Mouse (Mus musculus) urinary bladder, postnatal 4 days (tissue): Measurements from ENCODE around the gene Rrm2.
A peak's percentile ranks its signal among the peaks of the same experiment; 100 is the strongest.
"Not testable (repeated sequence)": the region's sequence is repeated elsewhere in the genome, so short reads cannot be mapped to it uniquely, and the experiment has no call there.

Experiments
- DNase-seq, 2 experiments: peaks; one replicate each; pipeline ENCODE4 v3.0.0; 2021 to 2022; ENCODE audit warnings: low spot score in 2 of 2

Gene Rrm2

GRCm38 (mm10) chr12:24705502-24706263, 2.4 kb upstream of the Rrm2 start:
- DNase-seq: no peak

GRCm38 (mm10) chr12:24706764-24707479, 1.1 kb upstream of the Rrm2 start:
- peak in 1 of 2 experiments; percentile 29 for DNase-seq

- no peak for DNase-seq
These were observed 600 bp upstream of the Rrm2 start for GRCm38 (mm10) chr12:24707480-24707802.

GRCm38 (mm10) chr12:24708824-24709218, 780 bp downstream of the Rrm2 start:
- DNase-seq: no peak

- peak in 1 of 2 experiments; percentile 28 for DNase-seq
These were observed 1.4 kb downstream of the Rrm2 start for GRCm38 (mm10) chr12:24709409-24709808.

GRCm38 (mm10) chr12:24709831-24710508, 1.9 kb downstream of the Rrm2 start:
- DNase-seq: peak in 1 of 2 experiments; percentile 49

- DNase-seq: no peak
These were observed 2.6 kb downstream of the Rrm2 start for GRCm38 (mm10) chr12:24710672-24711071.

- no peak for DNase-seq
These were observed 4.4 kb downstream of the Rrm2 start for GRCm38 (mm10) chr12:24712396-24712795.

- no peak for DNase-seq
These were observed 6.7 kb downstream of the Rrm2 start for GRCm38 (mm10) chr12:24714579-24715255.

GRCm38 (mm10) chr12:24715268-24715896, 7.3 kb downstream of the Rrm2 start:
- DNase-seq: no peak

GRCm38 (mm10) chr12:24716721-24717301, 8.8 kb downstream of the Rrm2 start:
- no peak for DNase-seq

GRCm38 (mm10) chr12:24723434-24723833, 15.4 kb downstream of the Rrm2 start:
- DNase-seq: no peak

GRCm38 (mm10) chr12:24723859-24724258, 15.8 kb downstream of the Rrm2 start:
- no peak for DNase-seq

- no peak for DNase-seq
These were observed 16.3 kb downstream of the Rrm2 start for GRCm38 (mm10) chr12:24724369-24724768.

- no peak for DNase-seq
These were observed 26.9 kb downstream of the Rrm2 start for GRCm38 (mm10) chr12:24734828-24735394.

- DNase-seq: no peak
These were observed 28.9 kb downstream of the Rrm2 start for GRCm38 (mm10) chr12:24736956-24737355.

GRCm38 (mm10) chr12:24739963-24740362, 31.9 kb downstream of the Rrm2 start:
- no peak for DNase-seq

GRCm38 (mm10) chr12:24741535-24741934, 33.5 kb downstream of the Rrm2 start:
- DNase-seq: not testable (repeated sequence)

- DNase-seq: no peak
These were observed 36.3 kb downstream of the Rrm2 start for GRCm38 (mm10) chr12:24744309-24744708.

- DNase-seq: no peak
These were observed 38.7 kb downstream of the Rrm2 start for GRCm38 (mm10) chr12:24746579-24747296.
